ENCODE assay signal across 20 mouse cellular contexts in the genomic region with DNA sequence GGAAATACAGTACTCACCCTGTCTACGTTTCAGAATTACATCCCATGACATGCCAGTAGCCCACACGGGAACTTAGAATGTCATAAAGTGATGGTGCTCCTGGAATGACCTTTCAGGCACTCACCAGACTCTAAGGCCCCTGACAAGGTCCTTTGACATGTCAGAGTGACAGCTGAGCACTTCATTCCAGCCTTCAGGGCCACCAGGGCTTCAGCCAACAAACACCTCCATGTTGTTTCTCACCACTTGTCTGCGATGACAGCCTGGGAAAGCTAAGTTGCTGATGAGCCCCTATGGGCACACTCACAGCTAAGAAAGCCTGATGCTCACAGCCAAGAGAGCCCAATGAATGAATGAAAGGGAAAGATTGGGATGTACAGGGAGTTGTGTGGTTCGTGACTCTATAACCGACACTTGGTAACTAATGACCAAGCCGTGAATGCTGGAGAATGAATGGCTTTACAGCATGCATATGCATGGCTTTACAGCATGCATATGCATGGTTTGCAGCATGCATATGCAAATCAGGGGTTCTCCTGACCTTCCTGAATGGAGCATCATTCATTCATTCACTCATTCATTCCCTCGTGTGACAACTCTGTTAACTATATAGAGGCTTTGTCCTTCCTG.
DNase-seq lines count a peak whose midpoint lies in the region; ATAC-seq and TF ChIP-seq lines count a peak whose summit lies in the region.
"Had no signal": no experiment of that assay in that cellular context is flagged by ENCODE, and none has a peak within 500 bp of the region (broad histone marks: within the 10 kb centered on the region; RNA-seq: fewer than 3 reads in every experiment).

No protein-coding gene starts in this region.

- H3K4me1 ChIP-seq in midbrain, embryonic 12.5 days: peaks cover 30% of the 10 kb centered on the region
- H3K4me1 ChIP-seq in midbrain, postnatal 0 days (ENCODE audit: insufficient read depth, low read length): no peaks in the 10 kb centered on the region
- H3K4me1 ChIP-seq in forebrain, embryonic 15.5 days: peaks cover 26% of the 10 kb centered on the region
- peaks cover 37% of the 10 kb centered on the region for H3K4me1 ChIP-seq in hindbrain, embryonic 13.5 days (replicated peaks)
- H3K4me1 ChIP-seq in neural tube, embryonic 15.5 days: no peaks in the 10 kb centered on the region
- H3K4me1 ChIP-seq in kidney, embryonic 14.5 days (ENCODE audit: control insufficient read depth, insufficient read depth, low read length): no peaks in the 10 kb centered on the region
- H3K4me1 ChIP-seq: embryonic facial prominence, embryonic 12.5 days; limb, embryonic 12.5 days; liver, embryonic 13.5 days had no signal

- no peak overlapping the region for H3K9ac ChIP-seq in midbrain, embryonic 12.5 days (replicated peaks)
- no peak overlapping the region for H3K9ac ChIP-seq in midbrain, postnatal 0 days (replicated peaks; ENCODE audit: low read length, poor library complexity, severe bottlenecking)
- no peak overlapping the region for H3K9ac ChIP-seq in forebrain, embryonic 15.5 days (replicated peaks)
- H3K9ac ChIP-seq in hindbrain, embryonic 13.5 days: no peak overlapping the region
- H3K9ac ChIP-seq in neural tube, embryonic 15.5 days (replicated peaks): no peak overlapping the region
- no peak overlapping the region for H3K9ac ChIP-seq in kidney, embryonic 14.5 days (ENCODE audit: low read depth, low read length)
- H3K9ac ChIP-seq: embryonic facial prominence, embryonic 12.5 days; limb, embryonic 12.5 days; liver, embryonic 13.5 days had no signal

- no peaks in the 10 kb centered on the region for H3K36me3 ChIP-seq in midbrain, embryonic 12.5 days
- peaks cover 35% of the 10 kb centered on the region for H3K36me3 ChIP-seq in midbrain, postnatal 0 days (ENCODE audit: insufficient read depth, low read length)
- no peaks in the 10 kb centered on the region for H3K36me3 ChIP-seq in forebrain, embryonic 15.5 days
- peaks cover 22% of the 10 kb centered on the region; the same call in 1 of the 2 replicates for H3K36me3 ChIP-seq in hindbrain, embryonic 13.5 days
- H3K36me3 ChIP-seq in neural tube, embryonic 15.5 days: peaks cover 12% of the 10 kb centered on the region; the same call in 1 of the 2 replicates
- no peaks in the 10 kb centered on the region for H3K36me3 ChIP-seq in kidney, embryonic 14.5 days (ENCODE audit: control insufficient read depth, insufficient read depth, low read length)
- H3K36me3 ChIP-seq: embryonic facial prominence, embryonic 12.5 days; G1E; limb, embryonic 12.5 days; liver, embryonic 13.5 days had no signal

- H3K4me2 ChIP-seq in midbrain, embryonic 12.5 days (replicated peaks): no peak overlapping the region
- H3K4me2 ChIP-seq in midbrain, postnatal 0 days (ENCODE audit: low read depth, low read length, poor library complexity, severe bottlenecking): no peak overlapping the region
- no peak overlapping the region for H3K4me2 ChIP-seq in forebrain, embryonic 15.5 days (replicated peaks)
- H3K4me2 ChIP-seq in hindbrain, embryonic 13.5 days: no peak overlapping the region
- H3K4me2 ChIP-seq in neural tube, embryonic 15.5 days: no peak overlapping the region
- no peak overlapping the region for H3K4me2 ChIP-seq in kidney, embryonic 14.5 days (replicated peaks; ENCODE audit: low read depth, low read length)
- H3K4me2 ChIP-seq: embryonic facial prominence, embryonic 12.5 days; limb, embryonic 12.5 days; liver, embryonic 13.5 days had no signal

- ATAC-seq in midbrain, embryonic 12.5 days (ENCODE audit: low FRiP score, low read depth): peak; percentile 74
- ATAC-seq in midbrain, postnatal 0 days (ENCODE audit: low FRiP score): no peak
- peak; percentile 75 for ATAC-seq in forebrain, embryonic 15.5 days (replicated peaks)
- peak; percentile 71 for ATAC-seq in hindbrain, embryonic 13.5 days (ENCODE audit: low FRiP score)
- ATAC-seq in neural tube, embryonic 15.5 days (ENCODE audit: low FRiP score): peak; percentile 65
- no peak for ATAC-seq in kidney, embryonic 14.5 days (ENCODE audit: low FRiP score, low TSS enrichment)
- ATAC-seq: intestine, postnatal 0 days; lung, postnatal 0 days had no signal

- H3K27ac ChIP-seq in midbrain, embryonic 12.5 days (replicated peaks): no peak overlapping the region
- no peak overlapping the region for H3K27ac ChIP-seq in midbrain, postnatal 0 days (ENCODE audit: low read depth, low read length)
- 0 out of 2 replicates have a peak overlapping the region, but pooled peaks have one; percentile 3 for H3K27ac ChIP-seq in forebrain, embryonic 15.5 days (replicated peaks)
- peak overlapping the region; percentile 58 for H3K27ac ChIP-seq in hindbrain, embryonic 13.5 days
- H3K27ac ChIP-seq in neural tube, embryonic 15.5 days (replicated peaks): peak overlapping the region; percentile 37; the same call in 1 of the 2 replicates
- no peak overlapping the region for H3K27ac ChIP-seq in kidney, embryonic 14.5 days (ENCODE audit: low read depth, low read length)
- H3K27ac ChIP-seq: embryonic facial prominence, embryonic 12.5 days; left cerebral cortex, adult 2 months; limb, embryonic 12.5 days; liver, embryonic 13.5 days had no signal

- H3K27me3 ChIP-seq in midbrain, embryonic 12.5 days: no peaks in the 10 kb centered on the region
- no peaks in the 10 kb centered on the region for H3K27me3 ChIP-seq in midbrain, postnatal 0 days (ENCODE audit: insufficient read depth, low read length)
- no peaks in the 10 kb centered on the region for H3K27me3 ChIP-seq in forebrain, embryonic 15.5 days
- no peaks in the 10 kb centered on the region for H3K27me3 ChIP-seq in hindbrain, embryonic 13.5 days
- H3K27me3 ChIP-seq in neural tube, embryonic 15.5 days (replicated peaks): no peaks in the 10 kb centered on the region
- H3K27me3 ChIP-seq in kidney, embryonic 14.5 days (ENCODE audit: control insufficient read depth, insufficient read depth, low read length): no peaks in the 10 kb centered on the region
- H3K27me3 ChIP-seq: embryonic facial prominence, embryonic 12.5 days; limb, embryonic 12.5 days; liver, embryonic 13.5 days had no signal

- no peaks in the 10 kb centered on the region for H3K9me3 ChIP-seq in midbrain, embryonic 12.5 days
- H3K9me3 ChIP-seq in midbrain, postnatal 0 days (ENCODE audit: low read length): no peaks in the 10 kb centered on the region
- H3K9me3 ChIP-seq in forebrain, embryonic 15.5 days: no peaks in the 10 kb centered on the region
- H3K9me3 ChIP-seq in hindbrain, embryonic 13.5 days: no peaks in the 10 kb centered on the region
- no peaks in the 10 kb centered on the region for H3K9me3 ChIP-seq in neural tube, embryonic 15.5 days (replicated peaks)
- no peaks in the 10 kb centered on the region for H3K9me3 ChIP-seq in kidney, embryonic 14.5 days (ENCODE audit: control insufficient read depth, low read length)
- H3K9me3 ChIP-seq: embryonic facial prominence, embryonic 12.5 days; limb, embryonic 12.5 days; liver, embryonic 13.5 days had no signal

- 64% methylated on average over 7 of the region's 7 CpGs for WGBS in midbrain, embryonic 12.5 days
- WGBS in midbrain, postnatal 0 days: 56% methylated on average over 7 of the region's 7 CpGs
- WGBS in forebrain, embryonic 15.5 days: 30% methylated on average over 7 of the region's 7 CpGs
- 38% methylated on average over 7 of the region's 7 CpGs for WGBS in hindbrain, embryonic 13.5 days
- 30% methylated on average over 7 of the region's 7 CpGs for WGBS in neural tube, embryonic 15.5 days
- 73% methylated on average over 7 of the region's 7 CpGs for WGBS in kidney, embryonic 14.5 days

- H3K4me3 ChIP-seq in midbrain, embryonic 12.5 days: no peak overlapping the region
- no peak overlapping the region for H3K4me3 ChIP-seq in midbrain, postnatal 0 days (ENCODE audit: low read depth, low read length)
- H3K4me3 ChIP-seq in forebrain, embryonic 15.5 days: no peak overlapping the region
- H3K4me3 ChIP-seq in hindbrain, embryonic 13.5 days: no peak overlapping the region
- H3K4me3 ChIP-seq in neural tube, embryonic 15.5 days (replicated peaks): no peak overlapping the region
- H3K4me3 ChIP-seq in kidney, embryonic 14.5 days (ENCODE audit: low read length): no peak overlapping the region
- H3K4me3 ChIP-seq: embryonic facial prominence, embryonic 12.5 days; left cerebral cortex, adult 2 months; limb, embryonic 12.5 days; liver, embryonic 13.5 days; myocyte had no signal

- no peak for TF ChIP-seq CTCF in midbrain, postnatal 0 days (IDR thresholded peaks at IDR 0.05)

- no peak for DNase-seq in midbrain, postnatal 0 days (ENCODE audit: low spot score)
- no peak for DNase-seq in adrenal gland, postnatal 10 days
- DNase-seq: cerebellum, adult 11 months; cerebellum, postnatal 25 days; heart, postnatal 4 days; kidney, postnatal 25 days; liver, embryonic 13.5 days; right cerebral cortex, postnatal 14 days had no signal

Comparison
In these comparisons a context has a peak if more than half of its experiments do, and no peak if none do; other contexts are left out.
1. ATAC-seq: peak in midbrain, embryonic 12.5 days (single experiment), forebrain, embryonic 15.5 days (single experiment), hindbrain, embryonic 13.5 days (single experiment) and neural tube, embryonic 15.5 days (single experiment); none in midbrain, postnatal 0 days (single experiment) and kidney, embryonic 14.5 days (single experiment).
2. H3K27ac ChIP-seq: peak in forebrain, embryonic 15.5 days (single experiment), hindbrain, embryonic 13.5 days (single experiment) and neural tube, embryonic 15.5 days (single experiment); none in midbrain, embryonic 12.5 days (single experiment), midbrain, postnatal 0 days (single experiment) and kidney, embryonic 14.5 days (single experiment).